Comparison of ENCODE assay signal across 12 mouse cellular contexts in genomic region chr17:49875939-49876651, GRCm38 (mm10).
DNase-seq lines count a peak whose midpoint lies in the region; ATAC-seq and TF ChIP-seq lines count a peak whose summit lies in the region.
"Had no signal": no experiment of that assay in that cellular context is flagged by ENCODE, and none has a peak within 500 bp of the region (broad histone marks: within the 10 kb centered on the region; RNA-seq: fewer than 3 reads in every experiment).

No protein-coding gene starts in this region.

- intact Hi-C loops in left cerebral cortex, adult 2 months (cut with DNase I), result no loop called here

- no peaks in the 10 kb centered on the region for H3K27me3 ChIP-seq in lung, embryonic 14.5 days (ENCODE audit: insufficient read depth, low read length)
- 0 out of 2 replicates have a peak, but pooled peaks cover 2% of the 10 kb centered on the region for H3K27me3 ChIP-seq in embryonic facial prominence, embryonic 10.5 days (replicated peaks; ENCODE audit: low read depth, poor library complexity, severe bottlenecking)
- no peaks in the 10 kb centered on the region for H3K27me3 ChIP-seq in midbrain, embryonic 15.5 days (replicated peaks)

- no peaks in the 10 kb centered on the region for H3K9me3 ChIP-seq in lung, embryonic 14.5 days (ENCODE audit: low read depth, low read length)
- H3K9me3 ChIP-seq in embryonic facial prominence, embryonic 10.5 days, result no peaks in the 10 kb centered on the region
- H3K9me3 ChIP-seq in midbrain, embryonic 15.5 days, result no peaks in the 10 kb centered on the region
- H3K9me3 ChIP-seq: heart, embryonic 15.5 days had no signal

- TF ChIP-seq CTCF in lung, embryonic 14.5 days (IDR thresholded peaks at IDR 0.05; ENCODE audit: low read depth), result peak; percentile 37
- TF ChIP-seq CTCF in left cerebral cortex, adult 2 months (IDR thresholded peaks at IDR 0.05), result no peak

- peak; percentile 46 for DNase-seq in embryo, embryonic 10 days (ENCODE audit: low spot score)
- no peak for DNase-seq in embryo, embryonic 9.5 days (ENCODE audit: extremely low spot score)
- DNase-seq in lung, embryonic 14.5 days, result peak; percentile 59
- no peak for DNase-seq in lung, postnatal 36 days
- no peak for DNase-seq in embryonic facial prominence, embryonic 10.5 days (ENCODE audit: low spot score)
- no peak for DNase-seq in left cerebral cortex, adult 2 months (ENCODE audit: extremely low spot score in 1 of 2, low spot score in 2 of 2)
- no peak for DNase-seq in frontal cortex, postnatal 14 days (ENCODE audit: low spot score in 2 of 2)
- DNase-seq: adrenal gland, postnatal 10 days; right cerebral cortex, postnatal 25 days; thymus, postnatal 14 days had no signal

- peak; percentile 19; the same call in 1 of the 2 replicates for ATAC-seq in lung, embryonic 14.5 days (ENCODE audit: insufficient read depth)
- ATAC-seq in midbrain, embryonic 15.5 days (replicated peaks), result 0 out of 2 replicates have a peak, but pooled peaks have one; percentile 18

- H3K4me2 ChIP-seq in lung, embryonic 14.5 days, result no peak overlapping the region
- no peak overlapping the region for H3K4me2 ChIP-seq in midbrain, embryonic 15.5 days
- H3K4me2 ChIP-seq: heart, embryonic 15.5 days had no signal

- 44% methylated on average over 15 of the region's 15 CpGs for WGBS in lung, embryonic 14.5 days
- 55% methylated on average over 15 of the region's 15 CpGs for WGBS in embryonic facial prominence, embryonic 10.5 days
- WGBS in midbrain, embryonic 15.5 days, result 49% methylated on average over 15 of the region's 15 CpGs

- no peaks in the 10 kb centered on the region for H3K4me1 ChIP-seq in lung, embryonic 14.5 days (ENCODE audit: insufficient read depth)
- peaks cover 21% of the 10 kb centered on the region for H3K4me1 ChIP-seq in embryonic facial prominence, embryonic 10.5 days
- H3K4me1 ChIP-seq in midbrain, embryonic 15.5 days, result peaks cover 3% of the 10 kb centered on the region; the same call in 1 of the 2 replicates

- H3K9ac ChIP-seq in lung, embryonic 14.5 days, result no peak overlapping the region
- no peak overlapping the region for H3K9ac ChIP-seq in midbrain, embryonic 15.5 days
- H3K9ac ChIP-seq: heart, embryonic 15.5 days had no signal

- H3K4me3 ChIP-seq in lung, embryonic 14.5 days (ENCODE audit: low read depth, low read length), result no peak overlapping the region
- no peak overlapping the region for H3K4me3 ChIP-seq in embryonic facial prominence, embryonic 10.5 days
- no peak overlapping the region for H3K4me3 ChIP-seq in midbrain, embryonic 15.5 days
- H3K4me3 ChIP-seq in left cerebral cortex, adult 2 months, result no peak overlapping the region
- H3K4me3 ChIP-seq: heart, embryonic 15.5 days had no signal

- no peaks in the 10 kb centered on the region for H3K36me3 ChIP-seq in lung, embryonic 14.5 days (ENCODE audit: insufficient read depth)
- no peaks in the 10 kb centered on the region for H3K36me3 ChIP-seq in embryonic facial prominence, embryonic 10.5 days (replicated peaks)
- no peaks in the 10 kb centered on the region for H3K36me3 ChIP-seq in midbrain, embryonic 15.5 days (replicated peaks)
- H3K36me3 ChIP-seq: heart, embryonic 15.5 days had no signal

- H3K27ac ChIP-seq in lung, embryonic 14.5 days (ENCODE audit: low read depth), result no peak overlapping the region
- peak overlapping the region; percentile 75 for H3K27ac ChIP-seq in embryonic facial prominence, embryonic 10.5 days (replicated peaks)
- no peak overlapping the region for H3K27ac ChIP-seq in midbrain, embryonic 15.5 days
- no peak overlapping the region for H3K27ac ChIP-seq in left cerebral cortex, adult 2 months
- H3K27ac ChIP-seq: heart, embryonic 15.5 days had no signal

Comparison
In these comparisons a context has a peak if more than half of its experiments do, and no peak if none do; other contexts are left out.
1. DNase-seq: peak in embryo, embryonic 10 days (single experiment) and lung, embryonic 14.5 days (single experiment); none in embryo, embryonic 9.5 days (single experiment), lung, postnatal 36 days (single experiment), embryonic facial prominence, embryonic 10.5 days (single experiment), left cerebral cortex, adult 2 months (0 of 2) and frontal cortex, postnatal 14 days (0 of 2).